Mouse (Mus musculus): ENCODE measurements at regions not wholly inside any gene's neighbourhood (a gene's known extent, or its start where the extent isn't known, plus 50 kb on each side); places are given as distances from the start of the nearest gene placed in this dataset.

GRCm38 (mm10) chr6:98769322-98769721 lies 426.8 kb upstream of the Gm765 start:
- no peak for ATAC-seq (replicated peaks; ENCODE audit: poor library complexity, severe bottlenecking)

GRCm38 (mm10) chr6:98767858-98768336 lies 425.3 kb upstream of the Gm765 start:
- no peak for ATAC-seq (replicated peaks; ENCODE audit: poor library complexity, severe bottlenecking)

GRCm38 (mm10) chr6:98754487-98754886 lies 411.9 kb upstream of the Gm765 start:
- no peak for ATAC-seq (replicated peaks; ENCODE audit: poor library complexity, severe bottlenecking)

- ATAC-seq (replicated peaks; ENCODE audit: poor library complexity, severe bottlenecking), result no peak
Observed at GRCm38 (mm10) chr6:98748618-98749017, 406.1 kb upstream of the Gm765 start.

DNA sequence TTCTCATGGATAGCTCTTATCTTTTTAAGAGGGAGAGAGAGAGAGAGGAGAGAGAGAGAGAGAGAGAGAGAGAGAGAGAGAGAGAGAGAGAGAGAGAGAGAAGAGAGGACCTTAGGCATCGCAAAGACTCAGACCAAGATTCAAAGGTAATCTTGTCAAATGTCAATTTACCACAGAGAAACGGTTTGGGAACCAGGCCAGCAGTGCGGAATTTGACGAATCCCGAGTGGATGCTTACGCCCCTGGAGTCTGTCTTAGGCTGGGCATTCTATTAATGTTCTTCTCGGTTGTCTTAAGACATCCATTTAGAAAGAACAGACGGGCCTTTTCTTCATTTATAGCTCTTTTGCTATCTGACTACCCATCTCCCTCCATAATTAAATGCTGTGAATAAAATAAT lies 404.4 kb upstream of the Gm765 start:
- no peak for ATAC-seq (replicated peaks; ENCODE audit: poor library complexity, severe bottlenecking)

DNA sequence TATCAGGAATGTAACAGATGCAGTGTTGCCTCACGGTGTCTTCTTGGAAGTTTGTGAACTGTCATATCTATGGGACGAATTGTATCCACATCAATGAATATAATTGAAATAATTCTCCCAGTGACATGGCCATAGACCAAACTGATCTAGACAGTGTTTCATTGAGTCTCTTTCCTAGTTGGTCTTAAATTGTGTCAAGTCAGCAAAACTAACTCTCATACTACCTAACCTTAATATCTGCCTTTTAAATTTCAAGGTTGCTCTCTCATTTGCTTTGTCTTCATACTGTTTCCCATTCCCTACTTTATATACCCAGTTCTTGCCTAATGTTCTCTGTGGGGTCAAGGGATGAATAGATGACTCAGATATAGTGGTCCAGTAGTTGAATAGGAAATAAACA lies 397.9 kb upstream of the Gm765 start:
- ATAC-seq (replicated peaks; ENCODE audit: poor library complexity, severe bottlenecking), result no peak

DNA sequence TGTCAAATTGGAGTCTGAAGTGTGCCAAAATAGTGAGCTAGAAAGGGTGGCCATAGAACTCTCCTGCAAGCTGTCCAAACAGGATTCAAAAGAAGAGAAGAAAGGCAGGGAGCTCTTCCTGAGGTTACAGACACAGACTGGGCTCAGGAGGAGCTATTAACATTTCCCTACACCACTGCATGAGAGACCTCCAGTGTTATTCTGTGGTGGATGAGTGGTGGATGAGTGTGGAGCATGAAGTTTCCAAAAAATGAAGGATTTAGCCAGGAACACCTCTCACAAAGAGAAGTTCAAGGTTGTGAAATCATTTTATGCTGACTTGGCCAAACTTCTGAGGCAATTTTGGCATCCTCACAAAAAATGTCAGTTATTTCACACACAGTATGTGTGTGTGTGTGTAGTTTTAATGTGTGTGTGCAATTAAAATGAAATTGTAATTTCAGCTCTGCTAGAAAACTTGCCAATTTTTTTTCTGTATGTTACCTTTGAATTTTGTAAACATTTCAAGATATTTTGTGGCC lies 388.5 kb upstream of the Gm765 start:
- ATAC-seq (replicated peaks; ENCODE audit: poor library complexity, severe bottlenecking), result no peak; the same call in 1 of the 2 replicates

GRCm38 (mm10) chr6:98726605-98727144 lies 384.1 kb upstream of the Gm765 start:
- ATAC-seq (replicated peaks; ENCODE audit: poor library complexity, severe bottlenecking), result peak; percentile 97

GRCm38 (mm10) chr6:98704887-98705622 lies 362.5 kb upstream of the Gm765 start:
- no peak for ATAC-seq (replicated peaks; ENCODE audit: poor library complexity, severe bottlenecking)

- ATAC-seq (replicated peaks; ENCODE audit: poor library complexity, severe bottlenecking), result no peak
Observed at GRCm38 (mm10) chr6:98697571-98697970, 355.0 kb upstream of the Gm765 start.

- no peak for ATAC-seq (replicated peaks; ENCODE audit: poor library complexity, severe bottlenecking)
Observed at GRCm38 (mm10) chr6:98693411-98693810, 350.9 kb upstream of the Gm765 start.

GRCm38 (mm10) chr6:98690133-98690532 lies 347.6 kb upstream of the Gm765 start:
- no peak for ATAC-seq (replicated peaks; ENCODE audit: poor library complexity, severe bottlenecking)

- ATAC-seq (replicated peaks; ENCODE audit: poor library complexity, severe bottlenecking), result no peak
Observed at GRCm38 (mm10) chr6:98689395-98689794, 346.8 kb upstream of the Gm765 start.

GRCm38 (mm10) chr6:98688624-98689023 lies 346.1 kb upstream of the Gm765 start:
- no peak for ATAC-seq (replicated peaks; ENCODE audit: poor library complexity, severe bottlenecking)

DNA sequence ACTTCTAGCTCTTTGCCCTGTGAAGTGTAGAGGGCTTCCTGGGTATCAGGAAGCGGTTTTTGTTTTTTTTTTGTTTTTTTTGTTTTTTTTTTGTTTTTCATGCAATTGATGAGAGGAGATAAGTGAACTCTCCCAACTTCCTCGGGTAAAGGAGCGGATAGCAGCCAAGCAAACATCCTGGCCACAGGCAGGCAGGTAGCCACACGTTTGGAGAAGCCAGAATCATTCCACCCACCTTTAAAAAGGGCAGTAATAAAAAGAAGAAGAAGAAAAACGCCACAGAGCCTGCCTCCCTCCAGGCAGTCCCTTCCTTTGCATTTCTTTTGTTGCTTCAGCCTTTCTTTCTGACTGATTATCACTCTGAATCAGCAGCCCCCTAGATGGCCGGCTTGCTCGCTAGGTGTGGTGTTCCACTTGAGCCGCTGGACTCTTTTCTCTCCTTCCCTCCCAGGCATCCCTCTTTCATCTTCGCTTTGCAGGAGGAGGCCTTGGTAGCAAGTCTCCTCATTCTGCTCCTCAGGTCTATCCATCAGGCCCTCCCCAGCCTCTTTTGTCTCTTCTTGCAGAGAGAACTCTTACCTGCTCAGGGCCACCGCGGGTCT lies 323.9 kb upstream of the Gm765 start:
- ATAC-seq (replicated peaks; ENCODE audit: poor library complexity, severe bottlenecking), result no peak

GRCm38 (mm10) chr6:98651827-98652226 lies 309.3 kb upstream of the Gm765 start:
- ATAC-seq (replicated peaks; ENCODE audit: poor library complexity, severe bottlenecking), result no peak

GRCm38 (mm10) chr6:98651315-98651714 lies 308.8 kb upstream of the Gm765 start:
- ATAC-seq (replicated peaks; ENCODE audit: poor library complexity, severe bottlenecking), result no peak

DNA sequence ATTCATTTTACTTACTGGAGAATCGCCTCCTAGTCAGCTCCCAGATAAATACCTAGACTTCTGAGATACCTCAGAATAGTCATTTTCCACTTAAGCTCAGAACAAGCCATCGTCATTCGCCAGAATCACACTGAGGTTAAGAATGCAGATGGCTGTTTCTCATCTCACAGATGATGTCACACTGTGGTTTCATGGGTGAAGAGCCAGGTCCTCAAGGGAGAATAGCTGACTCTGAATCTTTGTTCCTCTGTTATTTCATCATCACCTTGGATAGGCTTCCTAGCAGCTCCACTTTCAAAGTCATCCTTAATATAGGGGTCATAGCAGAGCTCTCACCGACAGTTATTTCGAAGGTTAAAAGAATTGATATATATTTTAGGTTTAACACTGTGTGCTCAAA lies 297.8 kb upstream of the Gm765 start:
- ATAC-seq (replicated peaks; ENCODE audit: poor library complexity, severe bottlenecking), result no peak

DNA sequence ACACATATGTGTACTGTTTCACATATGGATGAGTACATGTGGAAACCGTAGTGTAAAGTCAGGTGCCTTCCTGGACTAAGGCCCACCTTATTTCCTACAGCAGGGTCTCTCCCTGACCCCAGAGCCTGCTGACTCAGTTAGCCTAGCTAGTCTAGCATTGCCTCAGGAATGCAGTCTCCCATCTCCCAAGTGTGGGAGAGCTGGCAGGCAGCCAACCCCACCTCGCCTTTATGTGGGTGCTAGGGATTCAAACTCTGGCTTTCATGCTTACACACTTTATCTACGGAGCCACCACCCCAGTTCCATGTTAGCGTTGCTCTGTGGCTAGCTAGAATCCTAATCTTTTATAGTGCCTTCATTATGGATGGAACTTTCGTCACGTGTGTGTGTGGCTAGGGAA lies 293.3 kb upstream of the Gm765 start:
- no peak for ATAC-seq (replicated peaks; ENCODE audit: poor library complexity, severe bottlenecking)

DNA sequence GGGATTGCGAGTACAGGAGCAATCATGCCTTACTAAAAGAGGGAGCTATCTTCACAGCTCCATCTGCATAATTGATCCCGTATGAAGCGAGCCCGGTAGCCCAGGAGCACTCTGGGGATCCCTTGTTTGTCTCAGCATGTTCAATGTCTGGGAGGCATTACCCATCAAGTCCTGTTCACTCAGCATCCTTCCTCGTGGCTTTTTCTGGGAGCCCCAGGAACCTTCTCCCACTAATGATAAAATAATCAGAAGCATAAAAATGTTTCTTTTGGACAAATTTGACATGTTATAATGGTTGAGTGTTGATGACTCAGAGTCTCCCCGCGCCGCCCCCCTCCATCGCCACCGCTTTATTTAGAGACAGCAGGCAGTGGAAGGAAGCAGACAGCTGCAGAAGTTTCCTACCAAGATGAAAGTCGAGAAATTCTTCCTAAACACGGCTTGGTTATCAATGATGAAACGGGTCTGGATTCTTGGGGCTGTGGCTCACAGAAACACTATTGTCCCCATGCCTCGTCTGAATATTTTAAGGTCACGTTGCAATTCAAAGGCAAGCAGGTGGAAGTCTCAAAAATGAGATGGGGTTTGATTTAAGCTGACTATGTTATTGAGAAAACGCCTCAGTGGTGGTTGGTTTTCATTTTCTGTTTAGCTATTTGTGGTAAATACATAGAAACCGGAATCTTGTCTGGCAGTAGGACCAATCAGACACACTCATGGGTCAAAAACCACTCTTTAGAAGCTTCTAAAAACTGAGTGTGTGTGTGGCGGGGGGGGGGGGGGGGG lies 289.9 kb upstream of the Gm765 start:
- no peak for ATAC-seq (replicated peaks; ENCODE audit: poor library complexity, severe bottlenecking)

- ATAC-seq (replicated peaks; ENCODE audit: poor library complexity, severe bottlenecking), result no peak
Observed at GRCm38 (mm10) chr6:98631269-98631668, 288.7 kb upstream of the Gm765 start.

Data from granulocyte monocyte progenitor cell, adult 5-6 weeks (primary cell).